In the genomic region with DNA sequence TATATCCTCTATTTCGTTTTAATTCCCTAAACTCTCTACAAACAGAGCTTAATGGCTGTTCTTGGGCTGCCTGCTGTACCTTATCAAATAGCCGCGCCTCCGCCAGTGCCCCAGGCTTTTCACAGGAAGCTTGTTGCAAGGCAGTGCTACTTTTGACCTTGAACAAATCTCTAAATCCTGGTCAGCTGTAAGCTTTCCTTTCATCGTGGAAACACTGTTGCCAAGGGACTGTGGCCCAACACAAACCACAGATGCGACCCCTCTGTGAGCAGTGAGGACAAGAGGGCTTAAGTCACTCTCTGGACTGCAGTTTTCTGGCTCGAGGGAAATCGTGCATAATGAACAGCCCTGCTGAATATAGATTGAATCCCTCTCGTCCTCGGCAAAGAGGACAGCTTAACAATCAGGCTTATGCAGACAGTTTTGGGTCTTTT, we compare ENCODE assay signal across 8 mouse cellular contexts.
DNase-seq lines count a peak whose midpoint lies in the region; ATAC-seq and TF ChIP-seq lines count a peak whose summit lies in the region.

No protein-coding gene starts in this region.

- TF ChIP-seq CTCF in lung, adult 2 months (IDR thresholded peaks at IDR 0.05; ENCODE audit: insufficient read depth, low read length): no peak
- no peak for TF ChIP-seq CTCF in layer of hippocampus, adult 2 months (conservative IDR thresholded peaks at IDR 0.05)

- no peak overlapping the region for H3K27ac ChIP-seq in hindbrain, embryonic 11.5 days (ENCODE audit: low read depth, low read length)
- H3K27ac ChIP-seq in layer of hippocampus, adult 2 months: no peak overlapping the region

- H3K4me2 ChIP-seq in hindbrain, embryonic 11.5 days (replicated peaks; ENCODE audit: low read depth, low read length): no peak overlapping the region

- no peak overlapping the region for H3K4me3 ChIP-seq in hindbrain, embryonic 11.5 days (ENCODE audit: low read depth, low read length)
- no peak overlapping the region for H3K4me3 ChIP-seq in lung, adult 2 months (replicated peaks; ENCODE audit: extremely low read depth, low read depth, low read length)
- no peak overlapping the region for H3K4me3 ChIP-seq in layer of hippocampus, adult 2 months

- no peaks in the 10 kb centered on the region for H3K4me1 ChIP-seq in hindbrain, embryonic 11.5 days (replicated peaks; ENCODE audit: control insufficient read depth, insufficient read depth, low read length)
- H3K4me1 ChIP-seq in lung, adult 2 months (ENCODE audit: control insufficient read depth, insufficient read depth, low read length): no peaks in the 10 kb centered on the region

- 43% methylated on average over 10 of the region's 10 CpGs for WGBS in hindbrain, embryonic 11.5 days
- WGBS in lung, adult 2 months: 23% methylated on average over 10 of the region's 10 CpGs

- DNase-seq in R1 (ENCODE audit: low read depth, low spot score): peak; percentile 60
- peak; percentile 26 for DNase-seq in adrenal gland, postnatal 25 days
- peak; percentile 37 for DNase-seq in hindbrain, embryonic 11.5 days (ENCODE audit: low spot score)
- peak; percentile 34 for DNase-seq in mesoderm, embryonic 11.5 days (ENCODE audit: low read depth, low spot score)
- DNase-seq in spleen, postnatal 36 days (ENCODE audit: low spot score in 2 of 2): no peak
- DNase-seq in lung, adult 2 months: no peak
- DNase-seq in T-cell, adult 2 months (ENCODE audit: low spot score): no peak
- no peak for DNase-seq in layer of hippocampus, adult 2 months (ENCODE audit: low spot score in 2 of 2)

- H3K9me3 ChIP-seq in hindbrain, embryonic 11.5 days (ENCODE audit: control insufficient read depth, low read length): no peaks in the 10 kb centered on the region

- ATAC-seq in hindbrain, embryonic 11.5 days (ENCODE audit: low FRiP score): peak; percentile 45; the same call in 1 of the 2 replicates

- H3K27me3 ChIP-seq in hindbrain, embryonic 11.5 days (ENCODE audit: control insufficient read depth, insufficient read depth, low read length): no peaks in the 10 kb centered on the region

- no peak for TF ChIP-seq POLR2A in lung, adult 2 months (IDR thresholded peaks at IDR 0.05; ENCODE audit: borderline replicate concordance, extremely low read depth, low read depth, low read length)

- H3K36me3 ChIP-seq in hindbrain, embryonic 11.5 days (ENCODE audit: control insufficient read depth, insufficient read depth, low read length): no peaks in the 10 kb centered on the region

- no peak overlapping the region for H3K9ac ChIP-seq in hindbrain, embryonic 11.5 days (ENCODE audit: low read depth, low read length)

Comparison
In these comparisons a context has a peak if more than half of its experiments do, and no peak if none do; other contexts are left out.
1. DNase-seq: peak in R1 (single experiment), adrenal gland, postnatal 25 days (single experiment), hindbrain, embryonic 11.5 days (single experiment) and mesoderm, embryonic 11.5 days (single experiment); none in spleen, postnatal 36 days (0 of 2), lung, adult 2 months (single experiment), T-cell, adult 2 months (single experiment) and layer of hippocampus, adult 2 months (0 of 2).